Mouse (Mus musculus) ES-Bruce4 (cell line): ENCODE results near the gene Col4a1. TPM values are rescaled to one million over a fixed set of nuclear protein-coding genes. Genes with fewer than 3 reads are reported as not detected.

ENCODE experiments used
- H3K27ac ChIP-seq: 2 replicates; pipeline ENCODE4 v1.5.1; 2012; ENCODE audit warnings: low read length, inconsistent platforms; ENCODE audit not compliant: insufficient read depth
- H3K27me3 ChIP-seq: 2 replicates; pipeline ENCODE4 v1.6.1; 2012; ENCODE audit warnings: mild to moderate bottlenecking, low read length, inconsistent platforms; ENCODE audit not compliant: control insufficient read depth, poor library complexity, insufficient read depth, severe bottlenecking
- H3K36me3 ChIP-seq: 2 replicates; pipeline ENCODE4 v1.6.1; 2012; ENCODE audit warnings: inconsistent platforms, mild to moderate bottlenecking, low read length, moderate library complexity; ENCODE audit not compliant: control insufficient read depth, poor library complexity, insufficient read depth, severe bottlenecking
- H3K4me1 ChIP-seq: one replicate; pipeline ENCODE4 v1.8.1; 2011; ENCODE audit warnings: low read length; ENCODE audit not compliant: control insufficient read depth, insufficient read depth
- H3K4me3 ChIP-seq: 2 replicates; pipeline ENCODE4 v1.5.1; 2011; ENCODE audit warnings: low read depth, mild to moderate bottlenecking, low read length
- H3K9ac ChIP-seq: 2 replicates; pipeline ENCODE4 v1.6.1; 2012; ENCODE audit warnings: low read depth, mild to moderate bottlenecking, inconsistent platforms; ENCODE audit not compliant: poor library complexity, severe bottlenecking
- H3K9me3 ChIP-seq: replicated peaks from 2 replicates; pipeline ENCODE4 v1.6.1; 2012; ENCODE audit warnings: mild to moderate bottlenecking, low read length, inconsistent platforms; ENCODE audit not compliant: control insufficient read depth, poor library complexity, insufficient read depth, severe bottlenecking
- CTCF ChIP-seq: IDR thresholded peaks from one replicate; pipeline ENCODE4 v1.8.1; 2011; ENCODE audit warnings: low read depth, low read length
- EP300 ChIP-seq: IDR thresholded peaks from 2 replicates; pipeline ENCODE4 v1.6.1; 2011; ENCODE audit warnings: low read depth, low read length; ENCODE audit not compliant: insufficient read depth
- POLR2A ChIP-seq: IDR thresholded peaks from one replicate; pipeline ENCODE4 v1.8.1; 2011; ENCODE audit warnings: low read length; ENCODE audit not compliant: insufficient read depth
- polyA plus RNA-seq: library from polyadenylated mRNA; stranded (reverse); fragments of >200 nt; gene quantifications from 2 replicates; pipeline ENCODE4 v1.2.4, GENCODE M21; 2011; ENCODE audit warnings: low read depth; ENCODE audit not compliant: missing spikeins, insufficient read depth, insufficient read length

Col4a1 gene
- polyA plus RNA-seq, 1 experiment, result 56.3 TPM

- H3K27ac ChIP-seq, result no peak overlapping the region
- TF ChIP-seq CTCF (no peak), EP300 (no peak), POLR2A (no peak)
- H3K36me3 ChIP-seq, result no peaks in the 10 kb centered on the region
- H3K9me3 ChIP-seq, result no peaks in the 10 kb centered on the region
- H3K27me3 ChIP-seq, result no peaks in the 10 kb centered on the region
- no peak overlapping the region for H3K9ac ChIP-seq
- H3K4me1 ChIP-seq, result no peaks in the 10 kb centered on the region
- no peak overlapping the region for H3K4me3 ChIP-seq
Measured at GRCm38 (mm10) chr8:11254914-11255530, 57.6 kb downstream of the Col4a1 start.

- H3K27ac ChIP-seq, result no peak overlapping the region
- H3K4me3 ChIP-seq, result no peak overlapping the region
- TF ChIP-seq EP300 (no peak), POLR2A (no peak), CTCF (no peak)
- H3K9ac ChIP-seq, result no peak overlapping the region
- no peaks in the 10 kb centered on the region for H3K27me3 ChIP-seq
- no peaks in the 10 kb centered on the region for H3K9me3 ChIP-seq
- no peaks in the 10 kb centered on the region for H3K4me1 ChIP-seq
- no peaks in the 10 kb centered on the region for H3K36me3 ChIP-seq
Measured at GRCm38 (mm10) chr8:11254510-11254909, 58.1 kb downstream of the Col4a1 start.

GRCm38 (mm10) chr8:11253556-11253955 lies 59.1 kb downstream of the Col4a1 start:
- TF ChIP-seq CTCF (peak; percentile 95), POLR2A (no peak)
- Histone ChIP-seq H3K9me3 (no peaks in the 10 kb centered on the region), H3K9ac (no peak overlapping the region), H3K4me1 (no peaks in the 10 kb centered on the region), H3K27ac (no peak overlapping the region), H3K4me3 (no peak overlapping the region), H3K36me3 (no peaks in the 10 kb centered on the region), H3K27me3 (no peaks in the 10 kb centered on the region)

GRCm38 (mm10) chr8:11253041-11253440 lies 59.6 kb downstream of the Col4a1 start:
- Histone ChIP-seq H3K9me3 (no peaks in the 10 kb centered on the region), H3K4me1 (no peaks in the 10 kb centered on the region), H3K27ac (no peak overlapping the region), H3K27me3 (no peaks in the 10 kb centered on the region; the same call in 1 of the 2 replicates), H3K4me3 (no peak overlapping the region), H3K9ac (no peak overlapping the region), H3K36me3 (no peaks in the 10 kb centered on the region)
- TF ChIP-seq CTCF (no peak), POLR2A (no peak), EP300 (no peak)

- H3K9ac ChIP-seq, result no peak overlapping the region
- H3K36me3 ChIP-seq, result no peaks in the 10 kb centered on the region
- H3K4me1 ChIP-seq, result no peaks in the 10 kb centered on the region
- H3K27ac ChIP-seq, result no peak overlapping the region
- no peaks in the 10 kb centered on the region; the same call in 1 of the 2 replicates for H3K27me3 ChIP-seq
- TF ChIP-seq CTCF, result no peak
- no peak for TF ChIP-seq EP300
- TF ChIP-seq POLR2A, result no peak
- H3K4me3 ChIP-seq, result no peak overlapping the region
- no peaks in the 10 kb centered on the region for H3K9me3 ChIP-seq
Measured at GRCm38 (mm10) chr8:11252235-11252774, 60.3 kb downstream of the Col4a1 start.

GRCm38 (mm10) chr8:11250149-11250548 lies 62.5 kb downstream of the Col4a1 start:
- TF ChIP-seq POLR2A (no peak), EP300 (no peak), CTCF (no peak)
- Histone ChIP-seq H3K36me3 (no peaks in the 10 kb centered on the region), H3K4me1 (no peaks in the 10 kb centered on the region), H3K27me3 (no peaks in the 10 kb centered on the region; the same call in 1 of the 2 replicates), H3K4me3 (no peak overlapping the region), H3K9me3 (no peaks in the 10 kb centered on the region), H3K27ac (no peak overlapping the region), H3K9ac (no peak overlapping the region)
